Mouse (Mus musculus): ENCODE measurements around the gene Vwa8.
"Not testable (repeated sequence)": the region's sequence is repeated elsewhere in the genome, so short reads cannot be mapped to it uniquely, and the experiment has no call there.

Gene Vwa8

DNA sequence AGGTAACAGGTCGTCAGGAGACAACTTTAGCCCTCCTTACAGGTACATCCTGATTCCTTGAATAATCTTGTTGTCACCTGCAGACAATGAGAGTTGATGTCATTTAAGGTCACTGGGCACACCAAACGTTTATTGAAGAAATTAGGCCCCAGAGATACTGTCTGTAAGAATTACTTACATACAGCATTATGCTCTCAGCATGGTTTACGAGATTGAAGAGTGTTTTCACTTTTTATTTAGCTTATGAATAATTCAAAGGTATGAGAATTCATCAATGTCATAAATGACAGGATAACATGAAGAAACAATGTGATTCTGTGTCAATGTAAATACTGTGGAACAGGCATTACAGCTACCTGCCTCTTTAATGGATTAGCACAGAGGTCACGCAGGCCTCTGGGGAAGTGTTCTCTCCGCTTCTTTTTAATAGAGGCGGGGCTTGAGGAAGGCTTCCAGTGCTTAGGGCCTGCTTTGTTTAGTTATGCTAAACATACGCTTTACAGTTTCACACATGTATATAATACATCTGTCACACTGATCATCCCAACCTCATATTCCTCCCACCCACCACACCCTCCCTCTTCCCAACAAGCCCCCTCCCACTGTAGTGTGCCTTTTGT is 37.2 kb downstream of the Vwa8 start:
- no peak for DNase-seq (ENCODE audit: low spot score)

DNA sequence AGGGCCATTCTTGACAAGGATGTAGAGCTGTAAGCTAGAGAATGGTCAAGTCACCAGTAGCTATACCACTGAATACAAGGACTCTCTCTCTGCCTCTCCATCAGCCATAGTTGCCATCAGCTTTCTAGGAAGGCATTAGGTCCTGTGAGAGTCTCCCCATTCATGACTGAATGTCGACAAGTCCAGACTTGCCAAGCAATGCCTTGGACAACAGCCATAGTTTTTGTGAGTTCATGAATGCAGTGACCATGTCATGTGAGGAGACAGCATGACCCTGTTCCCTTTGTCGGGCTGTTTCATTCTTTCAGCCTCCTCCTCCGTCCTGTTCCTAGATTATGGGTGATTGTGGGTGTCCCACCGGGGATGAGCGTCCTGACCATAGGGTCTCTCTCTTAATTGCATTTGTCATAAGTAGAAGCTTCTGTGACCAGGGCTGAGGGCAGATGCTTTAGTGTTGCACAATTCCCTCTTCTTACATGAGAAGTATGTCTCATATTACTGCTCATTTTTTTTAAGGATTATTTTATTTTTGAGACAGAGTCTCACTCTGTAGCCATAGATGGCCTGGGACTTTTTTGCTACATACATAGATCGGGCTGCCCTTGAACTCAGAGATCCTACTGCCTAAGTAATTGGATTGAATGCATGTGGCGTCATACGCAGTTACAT is 37.8 kb downstream of the Vwa8 start:
- no peak for DNase-seq (ENCODE audit: low spot score)

DNA sequence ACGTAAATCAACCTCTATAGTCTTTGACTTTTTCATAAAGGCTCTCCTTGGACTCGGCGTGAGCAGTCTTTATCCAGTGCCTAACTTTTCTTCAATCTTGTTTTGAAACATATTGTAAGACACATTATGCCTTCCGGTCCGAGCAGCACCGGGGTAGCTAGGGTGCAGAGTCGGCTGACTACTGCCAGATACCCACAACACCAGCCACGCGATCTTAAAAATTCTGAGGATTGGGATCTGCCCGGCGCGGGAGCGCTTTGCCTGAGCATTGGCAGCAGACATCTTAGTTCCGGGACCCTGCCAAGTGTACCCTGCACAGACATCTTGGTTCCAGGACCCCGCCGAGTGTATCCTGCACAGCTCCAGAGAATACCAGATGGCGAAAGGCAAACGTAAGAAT is 38.6 kb downstream of the Vwa8 start:
- not testable (repeated sequence) for DNase-seq (ENCODE audit: low spot score)

DNA sequence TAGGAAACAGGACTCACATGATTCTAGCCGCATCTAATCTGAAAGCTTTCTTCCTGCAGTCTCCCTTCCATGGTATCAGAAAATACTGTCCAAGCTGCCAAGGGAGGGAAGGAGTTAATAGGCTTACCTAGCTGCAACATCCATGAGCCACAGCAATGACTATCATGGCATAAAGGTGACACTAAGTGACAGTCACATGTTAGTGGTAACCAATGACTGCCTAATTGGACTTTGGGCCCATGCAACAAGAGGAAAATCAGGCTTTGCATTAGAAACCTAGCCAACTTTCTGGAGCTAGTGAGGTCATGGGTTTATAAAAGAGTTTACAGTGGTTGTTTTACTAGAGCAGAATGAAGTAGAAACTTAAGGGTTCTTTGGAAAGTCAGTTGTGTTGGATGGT is 46.6 kb downstream of the Vwa8 start:
- no peak for DNase-seq (ENCODE audit: low spot score)

DNA sequence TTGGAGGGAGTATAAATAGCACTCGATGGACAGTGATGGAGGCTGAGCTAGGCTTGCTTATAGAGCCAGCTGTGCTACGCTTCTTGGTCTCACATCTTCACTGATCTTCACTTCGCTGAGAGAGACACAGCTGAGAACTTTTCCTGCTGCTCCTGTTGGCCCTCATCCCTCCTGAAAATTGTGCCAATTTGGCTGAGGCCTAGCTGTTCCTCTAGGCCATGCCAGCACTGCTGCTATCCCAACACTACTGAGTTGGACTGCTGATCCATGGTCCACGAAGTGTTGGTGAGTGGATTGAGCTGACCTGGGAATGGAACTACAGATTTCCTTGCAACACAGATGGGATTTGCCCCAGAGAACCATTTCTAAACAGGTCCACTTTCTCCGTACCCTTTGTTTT is 47.4 kb downstream of the Vwa8 start:
- DNase-seq (ENCODE audit: low spot score), result no peak

DNA sequence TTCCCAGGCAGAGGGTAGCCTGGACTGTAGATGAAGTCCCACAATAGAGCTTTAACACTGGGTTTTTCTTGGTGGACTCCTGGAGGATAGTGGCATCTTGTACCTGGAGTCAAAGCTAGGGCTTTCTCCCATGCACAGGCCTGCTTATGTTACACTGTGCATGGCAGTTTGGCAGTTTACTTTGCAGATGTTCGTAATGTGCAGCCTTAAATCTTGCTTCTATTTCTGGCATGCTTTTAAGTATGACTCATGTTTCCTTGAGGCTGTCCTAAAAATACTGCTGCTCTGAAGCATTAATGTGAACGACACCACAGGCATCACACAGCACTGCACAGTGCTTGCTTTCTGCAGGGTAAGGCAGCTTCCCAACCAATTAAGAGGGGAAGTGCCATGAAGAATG is 51.9 kb downstream of the Vwa8 start:
- DNase-seq (ENCODE audit: low spot score), result no peak

DNA sequence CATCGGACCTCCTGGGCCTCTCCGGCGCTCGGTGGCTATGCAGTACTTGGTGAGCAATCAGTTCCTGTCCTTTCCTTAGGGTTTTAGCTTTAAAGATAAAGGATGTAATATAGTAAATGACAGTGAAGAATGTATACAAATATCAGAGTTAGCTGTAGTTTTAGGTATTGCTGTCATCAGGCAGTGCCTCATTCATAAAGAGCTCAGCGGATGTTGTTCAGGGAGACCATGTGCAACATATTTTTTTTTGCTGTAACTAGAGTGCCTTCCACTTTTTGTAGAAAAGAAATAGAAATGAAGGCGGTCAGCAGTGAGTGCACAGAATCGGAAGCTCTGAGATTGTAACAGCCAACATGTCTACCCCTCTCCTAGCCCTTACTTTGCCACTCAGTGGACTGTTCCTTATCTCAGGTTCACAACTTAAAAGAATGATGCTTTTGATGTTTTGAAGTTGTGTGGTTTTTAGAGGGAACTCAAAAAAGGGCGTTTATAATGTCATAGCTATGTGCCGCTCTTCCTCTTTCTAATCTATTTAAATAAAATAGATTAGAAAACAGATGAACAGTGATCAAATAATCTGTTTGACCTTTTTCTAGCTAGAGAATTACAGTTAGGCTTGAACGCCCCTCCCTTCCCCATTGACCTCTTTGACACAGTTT is 59.5 kb downstream of the Vwa8 start:
- peak; percentile 22 for DNase-seq (ENCODE audit: low spot score)

DNA sequence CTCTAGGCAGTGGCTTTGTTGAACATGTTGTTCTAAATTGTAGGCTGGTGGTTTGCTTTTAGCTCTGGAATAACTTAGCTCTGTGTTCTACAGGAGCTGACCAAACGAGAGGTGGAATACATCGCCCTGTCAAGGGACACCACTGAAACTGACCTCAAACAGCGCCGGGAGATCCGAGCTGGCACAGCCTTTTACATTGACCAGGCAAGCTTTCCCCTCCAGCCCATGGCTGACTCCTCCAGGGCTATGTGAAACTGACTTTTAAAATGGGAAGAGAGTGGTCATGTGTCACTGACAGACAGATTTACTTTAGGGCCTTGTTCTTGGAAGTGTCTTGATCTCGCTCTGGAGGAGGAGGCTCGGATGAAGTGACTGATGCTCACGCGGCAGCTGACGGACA is 63.2 kb downstream of the Vwa8 start:
- no peak for DNase-seq (ENCODE audit: low spot score)

DNA sequence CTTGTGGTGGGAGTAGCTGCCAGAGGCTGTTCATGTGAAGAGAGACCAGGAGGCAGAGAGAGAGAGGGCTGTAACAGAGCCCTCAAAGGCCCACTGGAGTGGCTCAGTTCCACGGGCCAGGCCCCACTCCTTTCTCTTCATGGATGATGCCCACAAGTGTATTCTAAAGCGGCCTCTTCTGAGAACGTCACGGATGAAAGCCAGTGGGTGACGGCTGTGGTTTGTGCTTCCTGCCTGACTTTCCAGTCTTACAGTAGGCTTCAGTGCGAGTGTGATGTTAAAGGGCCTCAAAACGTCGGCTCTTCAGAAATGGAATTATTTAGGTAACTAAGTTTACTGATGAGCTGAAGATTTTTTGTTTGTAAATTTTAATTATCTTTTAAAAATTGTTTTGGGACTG is 65.3 kb downstream of the Vwa8 start:
- peak; percentile 86 for DNase-seq (ENCODE audit: low spot score)

DNA sequence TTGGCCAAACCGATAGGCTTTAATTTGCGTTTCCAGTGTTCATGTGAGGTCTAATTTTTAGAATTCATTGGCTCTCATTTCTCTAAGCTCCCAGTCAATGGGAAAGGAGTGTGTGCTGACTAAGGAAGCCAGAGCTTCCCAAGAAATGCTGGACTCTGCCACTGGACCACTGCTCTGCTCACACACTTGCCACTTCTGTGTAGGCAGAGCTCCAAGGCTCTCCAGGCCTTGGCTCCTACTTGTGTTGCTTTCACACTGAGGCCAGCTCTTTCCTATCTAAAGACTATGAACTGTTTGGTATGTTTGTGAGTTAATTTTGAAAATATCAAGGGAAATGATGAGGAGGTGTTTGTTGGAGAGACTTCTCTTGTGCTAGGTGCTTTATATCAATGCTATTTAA is 67.8 kb downstream of the Vwa8 start:
- no peak for DNase-seq (ENCODE audit: low spot score)

DNA sequence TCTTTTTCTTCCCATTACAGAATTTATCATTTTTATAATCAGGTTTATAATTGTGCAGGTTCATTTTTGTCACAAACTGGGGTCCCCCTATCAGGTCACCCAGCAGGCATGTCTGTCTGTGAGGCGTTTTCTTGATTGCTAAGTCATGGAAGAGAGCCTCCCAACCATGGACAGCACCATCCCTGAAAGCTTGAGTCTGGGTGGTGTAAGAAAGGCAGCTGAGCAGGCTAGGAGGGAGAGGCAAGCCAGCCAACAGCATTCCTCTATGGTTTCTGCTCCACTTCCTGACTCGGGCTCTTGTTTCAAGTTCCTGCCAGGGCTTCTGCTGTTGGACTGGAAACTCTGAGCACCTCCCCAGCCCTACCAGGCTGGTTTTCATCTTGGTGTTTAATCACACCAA is 72.4 kb downstream of the Vwa8 start:
- DNase-seq (ENCODE audit: low spot score), result no peak

DNA sequence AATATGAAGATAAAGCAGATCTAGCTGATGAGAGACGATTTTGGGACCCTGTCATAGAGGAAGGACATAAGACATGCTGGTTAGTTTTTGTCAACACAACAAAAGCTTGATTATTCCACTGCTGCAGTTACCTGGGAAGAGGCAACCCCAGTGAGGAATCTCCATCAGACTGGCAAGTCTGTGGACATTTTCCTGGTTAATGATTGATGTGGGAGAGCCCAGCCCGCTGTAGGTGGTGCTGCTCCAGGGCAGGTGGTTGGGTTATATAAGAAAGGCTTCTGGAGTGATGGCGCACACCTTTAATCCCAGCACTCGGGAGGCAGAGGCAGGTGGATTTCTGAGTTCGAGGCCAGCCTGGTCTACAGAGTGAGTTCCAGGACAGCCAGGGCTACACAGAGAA is 74.8 kb downstream of the Vwa8 start:
- DNase-seq (ENCODE audit: low spot score), result no peak

DNA sequence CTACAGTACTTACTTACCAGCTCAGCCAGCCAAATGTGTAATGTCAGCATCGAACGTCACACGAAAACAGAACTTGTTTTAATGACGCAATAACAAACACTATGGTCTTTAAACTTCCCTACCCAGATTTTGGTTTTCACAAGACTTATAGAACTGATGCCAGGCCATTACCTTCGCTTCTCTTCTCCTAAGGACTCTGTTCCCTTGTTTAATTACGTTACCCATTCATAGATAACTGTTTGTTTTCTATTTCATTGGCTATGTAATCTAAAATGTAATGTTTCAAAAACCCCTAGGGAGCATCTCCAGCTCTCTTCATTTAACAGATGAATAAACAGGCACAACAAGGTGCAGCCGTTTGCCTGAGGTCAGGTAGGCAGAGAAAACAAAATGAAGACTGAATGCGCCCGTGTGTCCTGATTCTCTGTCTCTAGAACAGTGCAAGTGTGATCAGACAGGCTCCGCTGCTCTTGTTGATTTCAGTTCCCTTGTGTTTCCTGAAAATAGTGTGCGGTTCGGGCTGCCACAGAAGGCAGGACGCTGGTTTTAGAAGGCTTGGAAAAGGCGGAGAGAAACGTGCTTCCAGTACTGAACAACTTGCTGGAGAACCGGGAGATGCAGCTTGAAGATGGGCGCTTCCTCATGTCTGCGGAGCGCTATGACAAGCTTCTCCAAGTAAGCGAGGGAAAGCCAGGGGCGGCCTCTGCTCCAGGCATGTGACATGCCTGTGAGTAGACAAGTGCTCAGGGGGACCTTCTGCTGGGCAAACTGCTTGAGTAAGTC is 76.1 kb downstream of the Vwa8 start:
- DNase-seq (ENCODE audit: low spot score), result no peak

DNA sequence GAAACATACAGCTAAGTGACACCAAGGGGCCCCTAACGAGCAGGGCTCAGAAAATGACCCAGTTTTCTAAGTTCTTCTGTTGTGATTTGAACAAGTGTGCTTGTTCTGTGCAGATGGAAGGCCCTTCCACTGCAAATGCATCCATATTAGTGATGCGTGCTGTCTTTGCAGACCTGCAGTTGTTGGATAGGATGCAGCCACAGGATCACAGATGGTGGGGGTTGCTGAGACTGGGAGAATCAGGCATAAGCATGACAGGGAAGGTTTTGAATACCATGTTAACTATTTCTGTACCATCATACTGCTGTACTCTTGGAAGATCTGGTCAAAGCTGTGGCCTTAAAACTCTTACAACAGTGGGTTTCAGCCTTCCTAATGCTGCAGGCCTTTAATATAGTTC is 83.2 kb downstream of the Vwa8 start:
- no peak for DNase-seq (ENCODE audit: low spot score)

DNA sequence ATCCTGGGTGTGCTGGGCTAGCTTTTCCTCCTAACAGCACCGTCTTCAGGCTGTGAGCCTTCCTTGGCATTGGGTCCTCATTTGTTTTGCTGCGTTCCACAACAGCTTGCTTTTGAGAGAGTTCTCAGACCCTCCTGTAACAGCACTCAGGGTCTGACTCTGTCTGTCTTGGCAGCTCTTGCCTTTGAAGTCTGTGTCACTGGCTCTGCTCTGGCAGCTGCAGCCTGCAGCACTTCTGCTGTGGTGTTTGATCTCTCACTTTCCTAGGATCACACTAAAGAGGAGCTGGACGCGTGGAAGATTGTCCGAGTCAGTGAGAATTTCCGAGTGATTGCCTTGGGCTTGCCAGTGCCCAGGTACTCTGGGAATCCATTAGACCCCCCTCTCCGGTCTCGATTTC is 84.5 kb downstream of the Vwa8 start:
- DNase-seq (ENCODE audit: low spot score), result no peak

DNA sequence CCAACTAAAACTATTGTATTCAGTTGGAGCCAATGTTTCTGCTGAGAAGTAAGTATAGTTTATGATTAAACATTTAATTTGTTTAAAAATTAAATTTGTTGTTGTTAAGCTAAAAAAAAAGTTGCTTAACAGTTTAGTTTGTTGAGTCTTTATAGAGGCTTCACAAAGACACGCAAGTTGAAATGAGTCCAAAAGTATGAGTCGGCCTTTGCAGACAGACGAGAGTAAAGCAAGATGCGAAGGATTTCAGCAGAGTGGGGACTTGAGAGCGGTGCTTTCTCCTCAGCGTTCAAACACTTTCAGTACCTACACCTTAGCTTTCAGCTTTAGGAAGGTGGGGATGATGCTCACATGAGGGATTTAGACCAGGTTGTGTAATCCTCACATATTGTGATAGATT is 85.7 kb downstream of the Vwa8 start:
- no peak for DNase-seq (ENCODE audit: low spot score)

DNA sequence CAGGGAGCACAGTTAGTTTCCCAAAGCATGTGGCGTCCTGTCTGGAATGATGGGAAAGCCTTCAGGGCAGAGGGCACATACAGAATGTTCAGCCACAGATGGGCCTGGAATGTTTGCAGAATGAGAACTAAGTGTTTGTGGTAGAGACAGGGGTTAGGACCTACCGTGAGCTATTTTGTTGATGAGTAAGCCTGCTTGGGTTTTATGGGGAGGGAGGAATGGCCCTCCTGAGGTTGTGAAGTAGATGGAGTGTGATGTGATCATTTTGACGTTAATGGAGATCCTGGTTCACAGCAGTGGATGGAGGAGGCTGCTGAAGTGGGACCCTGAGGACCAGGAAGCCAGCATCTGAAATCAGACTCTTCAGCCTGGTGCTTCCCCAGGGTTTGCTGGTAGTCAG is 86.9 kb downstream of the Vwa8 start:
- no peak for DNase-seq (ENCODE audit: low spot score)

DNA sequence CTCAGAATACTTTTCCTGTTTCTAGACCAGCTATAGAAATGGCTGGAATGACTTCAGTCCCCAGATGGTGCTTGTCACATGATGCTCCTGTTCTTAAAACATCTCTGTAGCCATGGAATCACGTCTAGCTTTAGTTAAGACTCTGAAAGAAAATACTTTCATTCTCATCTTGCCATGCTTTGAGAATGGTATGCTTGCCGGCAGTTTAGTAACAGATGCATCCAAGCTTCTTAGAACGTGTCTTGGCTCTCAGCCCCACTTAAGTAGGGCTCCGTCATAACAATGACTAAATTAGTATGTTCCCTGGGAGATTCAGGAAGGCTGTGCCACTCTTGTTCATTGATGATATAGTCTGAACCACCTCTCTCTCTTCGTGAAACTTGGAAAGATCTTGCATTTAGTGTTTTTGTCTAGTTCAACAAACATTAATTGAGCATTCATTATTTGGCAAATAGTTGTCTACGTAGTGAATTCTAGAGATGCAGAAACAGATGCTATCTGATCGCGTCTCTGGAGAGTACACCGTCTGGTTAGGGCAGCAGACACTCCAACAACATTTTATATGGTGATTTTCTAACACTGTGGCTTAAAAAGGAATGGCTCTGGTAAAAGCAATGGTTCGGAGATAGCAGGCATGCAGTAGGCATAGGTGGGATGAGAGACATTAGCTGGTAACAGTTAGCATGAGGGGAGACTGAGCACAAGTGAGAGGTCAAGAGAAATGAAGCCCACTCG is 93.1 kb downstream of the Vwa8 start:
- no peak for DNase-seq (ENCODE audit: low spot score)

DNA sequence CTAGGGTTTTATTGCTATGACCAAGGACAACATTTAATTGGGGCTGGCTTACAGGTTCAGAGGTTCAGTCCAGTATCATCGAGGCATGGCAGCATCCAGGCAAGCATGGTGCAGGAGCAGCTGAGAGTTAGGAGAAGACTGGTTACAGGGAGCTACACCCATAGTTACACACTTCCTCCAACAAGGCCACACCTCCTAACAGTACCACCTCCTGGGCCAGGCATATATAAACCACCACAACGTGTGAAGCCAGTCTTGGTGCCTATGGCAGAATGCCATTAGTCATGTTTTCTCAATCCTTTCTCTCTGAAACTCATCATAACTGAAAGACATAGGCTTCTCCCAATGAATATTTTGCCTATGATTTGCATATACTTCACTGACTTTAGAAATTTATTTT is 106.9 kb downstream of the Vwa8 start:
- DNase-seq (ENCODE audit: low spot score), result no peak

DNA sequence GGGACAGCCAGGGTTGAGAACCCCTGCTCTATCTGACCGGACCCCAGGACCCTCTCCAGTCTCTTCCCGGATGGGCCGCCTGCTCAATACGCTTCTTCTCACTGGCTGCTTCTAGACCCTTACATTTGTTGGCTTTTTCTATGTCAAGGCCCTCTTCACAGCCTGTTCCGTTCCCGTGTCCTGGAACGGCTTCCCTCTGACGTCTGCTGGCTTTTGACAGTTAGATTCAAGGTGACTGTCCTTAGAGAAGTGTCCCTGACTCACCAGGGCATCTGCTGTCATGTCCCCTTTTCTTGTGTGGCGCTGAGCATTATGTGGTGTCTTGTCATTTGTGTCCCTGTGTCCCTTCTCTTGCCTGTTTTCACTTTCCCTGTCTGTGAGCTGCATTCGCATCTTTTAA is 121.8 kb downstream of the Vwa8 start:
- DNase-seq (ENCODE audit: low spot score), result no peak

DNA sequence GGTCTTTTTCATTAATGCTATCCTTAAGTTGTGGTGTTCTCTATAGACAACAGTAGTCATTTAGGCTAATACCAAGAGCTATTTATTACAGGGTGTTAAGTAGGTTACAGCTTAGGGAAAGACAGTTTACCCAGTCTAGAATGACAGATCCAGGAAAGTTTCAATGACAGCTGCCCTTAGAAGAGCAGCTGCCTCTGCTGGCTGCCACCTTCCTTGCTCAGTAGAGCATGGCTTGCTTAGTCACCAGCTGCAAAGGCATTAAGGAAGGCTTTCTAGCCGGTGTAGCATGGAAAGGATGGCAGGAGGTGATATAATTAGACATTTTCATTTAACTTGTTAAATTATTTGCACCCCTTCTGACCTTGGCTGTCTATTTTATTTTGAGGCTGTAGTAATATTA is 123.6 kb downstream of the Vwa8 start:
- no peak for DNase-seq (ENCODE audit: low spot score)

DNA sequence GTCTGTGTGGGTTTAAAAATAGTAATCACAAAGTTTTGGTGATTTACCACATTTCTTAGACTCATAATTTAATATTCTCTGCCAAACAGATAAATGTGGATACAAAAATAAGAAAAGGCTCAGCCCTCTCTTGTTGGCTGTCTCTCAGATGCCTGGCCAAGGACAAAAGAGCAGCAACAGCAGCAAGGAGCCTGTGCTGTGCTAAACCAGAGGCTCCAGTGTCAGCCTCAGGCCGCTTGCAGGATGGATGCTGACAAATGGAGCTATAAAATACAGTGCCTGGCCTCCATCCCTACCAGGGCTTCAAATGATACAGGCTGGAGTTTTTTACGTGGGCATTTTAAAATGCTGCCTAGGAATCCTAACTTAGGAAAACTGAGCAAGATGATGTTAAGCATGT is 134.3 kb downstream of the Vwa8 start:
- no peak for DNase-seq (ENCODE audit: low spot score)

Data from T-cell, adult 2 months (primary cell).